In the genomic region with DNA sequence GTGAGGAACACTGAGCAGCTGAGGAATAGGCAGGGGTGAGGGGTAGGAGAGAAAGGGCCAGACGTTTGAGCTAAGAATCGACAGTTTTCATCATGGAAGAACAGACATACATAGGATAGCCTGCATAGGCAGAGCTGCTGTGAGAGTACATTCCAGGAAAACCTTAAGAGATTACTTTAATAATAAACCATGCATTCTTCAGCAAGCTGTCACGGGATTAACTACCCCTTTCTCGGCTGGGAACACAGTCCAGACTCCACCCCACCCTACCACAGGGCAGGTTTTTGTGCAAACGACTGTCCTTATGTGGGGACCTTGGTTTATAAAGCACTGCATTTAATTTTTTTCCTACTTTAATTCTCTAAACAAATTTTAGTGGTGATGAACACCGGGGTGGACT, we compare ENCODE assay signal across 14 mouse cellular contexts.
A peak's percentile ranks its signal among the peaks of the same experiment; 100 is the strongest.
DNase-seq lines count a peak whose midpoint lies in the region; ATAC-seq and TF ChIP-seq lines count a peak whose summit lies in the region.
"Had no signal": no experiment of that assay in that cellular context is flagged by ENCODE, and none has a peak within 500 bp of the region (broad histone marks: within the 10 kb centered on the region; RNA-seq: fewer than 3 reads in every experiment).

No protein-coding gene starts in this region.

- intact Hi-C loops in heart, adult 2 months (cut with DNase I) = no loop called here

- no peak overlapping the region for H3K9ac ChIP-seq in heart, postnatal 0 days (replicated peaks; ENCODE audit: low read depth, low read length)
- no peak overlapping the region for H3K9ac ChIP-seq in heart, adult 2 months (ENCODE audit: low read depth, low read length)
- no peak overlapping the region for H3K9ac ChIP-seq in embryonic facial prominence, embryonic 14.5 days (ENCODE audit: low read depth, low read length)
- no peak overlapping the region for H3K9ac ChIP-seq in kidney, embryonic 15.5 days
- H3K9ac ChIP-seq: embryonic facial prominence, embryonic 15.5 days; forebrain, embryonic 15.5 days; liver, embryonic 14.5 days had no signal

- WGBS in heart, postnatal 0 days = 25% methylated on average over 6 of the region's 6 CpGs
- 31% methylated on average over 6 of the region's 6 CpGs for WGBS in heart, adult 2 months
- WGBS in embryonic facial prominence, embryonic 14.5 days = 12% methylated on average over 6 of the region's 6 CpGs
- 31% methylated on average over 6 of the region's 6 CpGs for WGBS in kidney, embryonic 15.5 days

- no peak for ATAC-seq in heart, postnatal 0 days (ENCODE audit: insufficient read depth, low read depth)
- ATAC-seq in embryonic facial prominence, embryonic 14.5 days (ENCODE audit: low read depth) = no peak; the same call in 1 of the 2 replicates
- no peak for ATAC-seq in kidney, embryonic 15.5 days (replicated peaks; ENCODE audit: low FRiP score)
- ATAC-seq: forebrain, embryonic 15.5 days had no signal

- no peaks in the 10 kb centered on the region for H3K27me3 ChIP-seq in heart, postnatal 0 days (ENCODE audit: control insufficient read depth, insufficient read depth, low read length)
- no peaks in the 10 kb centered on the region for H3K27me3 ChIP-seq in heart, adult 2 months (ENCODE audit: control insufficient read depth, insufficient read depth, low read length)
- H3K27me3 ChIP-seq in embryonic facial prominence, embryonic 14.5 days (replicated peaks; ENCODE audit: control insufficient read depth, insufficient read depth, low read length) = no peaks in the 10 kb centered on the region
- H3K27me3 ChIP-seq in kidney, embryonic 15.5 days = no peaks in the 10 kb centered on the region
- H3K27me3 ChIP-seq in myocyte (ENCODE audit: control insufficient read depth, insufficient read depth, insufficient read length) = no peaks in the 10 kb centered on the region
- H3K27me3 ChIP-seq: CH12.LX; embryonic facial prominence, embryonic 15.5 days; forebrain, embryonic 15.5 days had no signal

- no peaks in the 10 kb centered on the region for H3K36me3 ChIP-seq in heart, postnatal 0 days (replicated peaks; ENCODE audit: control insufficient read depth, insufficient read depth, low read length)
- 0 out of 2 replicates have a peak, but pooled peaks cover 5% of the 10 kb centered on the region for H3K36me3 ChIP-seq in heart, adult 2 months (ENCODE audit: control insufficient read depth, insufficient read depth, low read length)
- H3K36me3 ChIP-seq in embryonic facial prominence, embryonic 14.5 days (ENCODE audit: control insufficient read depth, insufficient read depth, low read length) = no peaks in the 10 kb centered on the region
- no peaks in the 10 kb centered on the region for H3K36me3 ChIP-seq in kidney, embryonic 15.5 days
- H3K36me3 ChIP-seq in myocyte (ENCODE audit: control insufficient read depth, insufficient read depth) = no peaks in the 10 kb centered on the region
- H3K36me3 ChIP-seq: embryonic facial prominence, embryonic 15.5 days; forebrain, embryonic 15.5 days had no signal

- no peak for TF ChIP-seq POLR2A in heart, adult 2 months (IDR thresholded peaks at IDR 0.05; ENCODE audit: insufficient read depth, low read depth, low read length)
- no peak for TF ChIP-seq POLR2A in myocyte (IDR thresholded peaks at IDR 0.05; ENCODE audit: insufficient read length, low read depth)

- H3K4me3 ChIP-seq in heart, postnatal 0 days (ENCODE audit: low read depth, low read length) = no peak overlapping the region
- H3K4me3 ChIP-seq in heart, adult 2 months = no peak overlapping the region
- no peak overlapping the region for H3K4me3 ChIP-seq in embryonic facial prominence, embryonic 14.5 days (ENCODE audit: low read depth, low read length)
- no peak overlapping the region for H3K4me3 ChIP-seq in kidney, embryonic 15.5 days (replicated peaks)
- H3K4me3 ChIP-seq in myocyte = no peak overlapping the region
- H3K4me3 ChIP-seq: embryonic facial prominence, embryonic 15.5 days; forebrain, embryonic 15.5 days had no signal

- 0 out of 2 replicates have a peak overlapping the region, but pooled peaks have one; percentile 0 for H3K4me2 ChIP-seq in heart, postnatal 0 days (ENCODE audit: low read depth, low read length)
- H3K4me2 ChIP-seq in embryonic facial prominence, embryonic 14.5 days (ENCODE audit: low read depth, low read length) = peak overlapping the region; percentile 29
- peak overlapping the region; percentile 29; the same call in 1 of the 2 replicates for H3K4me2 ChIP-seq in kidney, embryonic 15.5 days
- peak overlapping the region; percentile 33 for H3K4me2 ChIP-seq in myocyte (ENCODE audit: low read depth)
- H3K4me2 ChIP-seq: embryonic facial prominence, embryonic 15.5 days; forebrain, embryonic 15.5 days had no signal

- H3K4me1 ChIP-seq in heart, postnatal 0 days (ENCODE audit: control insufficient read depth, insufficient read depth) = peaks cover 23% of the 10 kb centered on the region
- H3K4me1 ChIP-seq in heart, adult 2 months (ENCODE audit: control insufficient read depth, insufficient read depth, low read length) = peaks cover 8% of the 10 kb centered on the region
- H3K4me1 ChIP-seq in embryonic facial prominence, embryonic 14.5 days (ENCODE audit: control insufficient read depth, insufficient read depth, low read length) = peaks cover 16% of the 10 kb centered on the region
- H3K4me1 ChIP-seq in kidney, embryonic 15.5 days = peaks cover 39% of the 10 kb centered on the region

- no peak for DNase-seq in heart, postnatal 0 days (ENCODE audit: low spot score)
- no peak for DNase-seq in heart, adult 2 months
- peak; percentile 31 for DNase-seq in embryonic facial prominence, embryonic 14.5 days (ENCODE audit: low spot score)
- DNase-seq in layer of hippocampus, postnatal 14 days (ENCODE audit: low spot score in 2 of 2) = no peak
- DNase-seq in layer of hippocampus, postnatal 36 days = no peak
- no peak for DNase-seq in adrenal gland, postnatal 4 days (ENCODE audit: low spot score in 2 of 2)
- DNase-seq: cerebellum, postnatal 25 days; right cerebral cortex, postnatal 4 days had no signal

- H3K79me2 ChIP-seq in heart, adult 2 months (replicated peaks; ENCODE audit: control insufficient read depth, insufficient read depth, low read length) = no peaks in the 10 kb centered on the region
- H3K79me2 ChIP-seq in myocyte (ENCODE audit: control insufficient read depth, insufficient read depth) = peaks cover 22% of the 10 kb centered on the region

- H3K9me3 ChIP-seq in heart, postnatal 0 days (replicated peaks; ENCODE audit: control insufficient read depth, low read length) = no peaks in the 10 kb centered on the region
- no peaks in the 10 kb centered on the region for H3K9me3 ChIP-seq in embryonic facial prominence, embryonic 14.5 days (ENCODE audit: control insufficient read depth, low read length)
- H3K9me3 ChIP-seq in kidney, embryonic 15.5 days (replicated peaks) = no peaks in the 10 kb centered on the region
- H3K9me3 ChIP-seq: embryonic facial prominence, embryonic 15.5 days; forebrain, embryonic 15.5 days had no signal

- TF ChIP-seq EP300 in heart, postnatal 0 days (IDR thresholded peaks at IDR 0.05; ENCODE audit: low read depth) = no peak
- no peak for TF ChIP-seq EP300 in heart, adult 2 months (IDR thresholded peaks at IDR 0.05; ENCODE audit: insufficient read depth, low read depth, low read length)

- TF ChIP-seq CTCF in heart, postnatal 0 days (IDR thresholded peaks at IDR 0.05; ENCODE audit: low read depth) = no peak
- no peak for TF ChIP-seq CTCF in heart, adult 2 months (IDR thresholded peaks at IDR 0.05)

- H3K27ac ChIP-seq in heart, postnatal 0 days (ENCODE audit: low read depth) = no peak overlapping the region
- no peak overlapping the region for H3K27ac ChIP-seq in heart, adult 2 months
- H3K27ac ChIP-seq in embryonic facial prominence, embryonic 14.5 days (replicated peaks; ENCODE audit: low read depth, low read length) = peak overlapping the region; percentile 67
- peak overlapping the region; percentile 45; the same call in 1 of the 2 replicates for H3K27ac ChIP-seq in kidney, embryonic 15.5 days
- H3K27ac ChIP-seq: embryonic facial prominence, embryonic 15.5 days; forebrain, embryonic 15.5 days; liver, embryonic 14.5 days had no signal

- no peak overlapping the region for H3ac ChIP-seq in myocyte (ENCODE audit: control insufficient read depth, insufficient read length)

TF ChIP-seq in myocyte, 11 proteins besides CTCF, POLR2A, EP300 and RAD21:
- TF ChIP-seq E2F4 (IDR thresholded peaks at IDR 0.05; ENCODE audit: insufficient read depth) (no peak), MYOD1 (IDR thresholded peaks at IDR 0.05; ENCODE audit: control insufficient read depth in 1 of 3, insufficient read length in 2 of 3, low read depth in 2 of 3) (no peak), SRF (IDR thresholded peaks at IDR 0.05; ENCODE audit: control insufficient read depth, insufficient read length, low read depth) (no peak), MAX (IDR thresholded peaks at IDR 0.05; ENCODE audit: low read depth) (no peak), POLR2AphosphoS2 (IDR thresholded peaks at IDR 0.05; ENCODE audit: insufficient read length, low read depth) (no peak), CEBPB (IDR thresholded peaks at IDR 0.05; ENCODE audit: insufficient read depth, poor library complexity, severe bottlenecking) (no peak), TCF12 (IDR thresholded peaks at IDR 0.05; ENCODE audit: insufficient read depth, poor library complexity, severe bottlenecking) (no peak), USF1 (IDR thresholded peaks at IDR 0.05; ENCODE audit: low read depth) (no peak), MYOG (IDR thresholded peaks at IDR 0.05; ENCODE audit: control insufficient read depth in 1 of 3, insufficient read depth in 1 of 3, insufficient read length in 2 of 3, low read depth in 2 of 3) (no peak), TCF3 (IDR thresholded peaks at IDR 0.05; ENCODE audit: insufficient read length, low read depth) (no peak), REST (IDR thresholded peaks at IDR 0.05; ENCODE audit: insufficient read depth, insufficient read length) (no peak)

Comparison
In these comparisons a context has a peak if more than half of its experiments do, and no peak if none do; other contexts are left out.
1. H3K27ac ChIP-seq: peak in embryonic facial prominence, embryonic 14.5 days (single experiment) and kidney, embryonic 15.5 days (single experiment); none in heart, postnatal 0 days (single experiment) and heart, adult 2 months (single experiment).
2. Peak in every context shown above with its lines, with median percentiles within 50 percentile points of each other: H3K4me2 ChIP-seq.